Mouse (Mus musculus) kidney, postnatal 25 days (tissue): ENCODE data around the gene Samd4b.

Source experiments
- DNase-seq, 2 experiments: peaks; one replicate each; pipeline ENCODE4 v3.0.0; 2021; ENCODE audit warnings: mixed read lengths in 2 of 2

Samd4b gene

GRCm38 (mm10) chr7:28587644-28588043, 10.3 kb downstream of the Samd4b start:
- DNase-seq = peak; percentile 71 to 83

GRCm38 (mm10) chr7:28586663-28587411, 11.1 kb downstream of the Samd4b start:
- DNase-seq = peak; percentile 59 to 75

- peak in 1 of 2 experiments; percentile 35 for DNase-seq
Observed at GRCm38 (mm10) chr7:28585001-28585400, 12.9 kb downstream of the Samd4b start.

GRCm38 (mm10) chr7:28584468-28584867, 13.5 kb downstream of the Samd4b start:
- DNase-seq = no peak

GRCm38 (mm10) chr7:28583570-28584344, 14.2 kb downstream of the Samd4b start:
- peak in 1 of 2 experiments; percentile 63 for DNase-seq

GRCm38 (mm10) chr7:28582841-28583240, 15.1 kb downstream of the Samd4b start:
- DNase-seq = peak in 1 of 2 experiments; percentile 35

GRCm38 (mm10) chr7:28581721-28582120, 16.2 kb downstream of the Samd4b start:
- DNase-seq = no peak

- DNase-seq = peak; percentile 43 to 57
Observed at GRCm38 (mm10) chr7:28579826-28580225, 18.1 kb downstream of the Samd4b start.

- no peak for DNase-seq
Observed at GRCm38 (mm10) chr7:28578543-28579053, 19.3 kb downstream of the Samd4b start.

- DNase-seq = peak; percentile 72 to 89
Observed at GRCm38 (mm10) chr7:28577826-28578542, 20.0 kb downstream of the Samd4b start.

GRCm38 (mm10) chr7:28576271-28576914, 21.6 kb downstream of the Samd4b start:
- DNase-seq = peak; percentile 69 to 90

- DNase-seq = no peak
Observed at GRCm38 (mm10) chr7:28575597-28575996, 22.3 kb downstream of the Samd4b start.

GRCm38 (mm10) chr7:28573236-28573635, 24.7 kb downstream of the Samd4b start:
- peak in 1 of 2 experiments; percentile 62 for DNase-seq

- DNase-seq = peak; percentile 54 to 82
Observed at GRCm38 (mm10) chr7:28572689-28573088, 25.3 kb downstream of the Samd4b start.

GRCm38 (mm10) chr7:28570982-28571682, 26.8 kb downstream of the Samd4b start:
- DNase-seq = peak; percentile 74 to 77

- DNase-seq = peak; percentile 97 to 98
Observed at GRCm38 (mm10) chr7:28570291-28570981, 27.5 kb downstream of the Samd4b start.

- peak; percentile 62 to 79 for DNase-seq
Observed at GRCm38 (mm10) chr7:28568253-28568652, 29.7 kb downstream of the Samd4b start.

- no peak for DNase-seq
Observed at GRCm38 (mm10) chr7:28567539-28567938, 30.4 kb downstream of the Samd4b start.

- no peak for DNase-seq
Observed at GRCm38 (mm10) chr7:28565407-28565806, 32.5 kb downstream of the Samd4b start.

- DNase-seq = no peak
Observed at GRCm38 (mm10) chr7:28562951-28563350, 35.0 kb downstream of the Samd4b start.

- DNase-seq = no peak
Observed at GRCm38 (mm10) chr7:28562371-28562770, 35.6 kb downstream of the Samd4b start.
